8 mouse cellular contexts compared by ENCODE assay signal in genomic region chr11:48833078-48833730, GRCm38 (mm10). TPM values are rescaled to one million over a fixed set of nuclear protein-coding genes. Genes with fewer than 3 reads are reported as not detected.
DNase-seq lines count a peak whose midpoint lies in the region; ATAC-seq and TF ChIP-seq lines count a peak whose summit lies in the region.

No protein-coding gene starts in this region.

- no peak overlapping the region for H3K9ac ChIP-seq in lung, embryonic 15.5 days
- H3K9ac ChIP-seq in limb, embryonic 14.5 days (ENCODE audit: low read depth, low read length, severe bottlenecking) = no peak overlapping the region
- H3K9ac ChIP-seq in neural tube, embryonic 15.5 days (replicated peaks) = no peak overlapping the region

- 28% methylated on average over 9 of the region's 9 CpGs for WGBS in lung, embryonic 15.5 days
- WGBS in limb, embryonic 14.5 days = 39% methylated on average over 9 of the region's 9 CpGs
- WGBS in neural tube, embryonic 15.5 days = 48% methylated on average over 9 of the region's 9 CpGs

- peak overlapping the region; percentile 59 for H3K4me2 ChIP-seq in lung, embryonic 15.5 days
- H3K4me2 ChIP-seq in limb, embryonic 14.5 days (replicated peaks; ENCODE audit: low read depth, low read length, severe bottlenecking) = peak overlapping the region; percentile 60
- peak overlapping the region; percentile 54 for H3K4me2 ChIP-seq in neural tube, embryonic 15.5 days

- no peaks in the 10 kb centered on the region for H3K27me3 ChIP-seq in lung, embryonic 15.5 days
- H3K27me3 ChIP-seq in limb, embryonic 14.5 days (ENCODE audit: control insufficient read depth, insufficient read depth, low read length) = peaks cover 4% of the 10 kb centered on the region; the same call in 1 of the 2 replicates
- H3K27me3 ChIP-seq in neural tube, embryonic 15.5 days (replicated peaks) = no peaks in the 10 kb centered on the region; the same call in 1 of the 2 replicates

- ATAC-seq in lung, embryonic 15.5 days (ENCODE audit: borderline replicate concordance, extremely low read depth, low FRiP score, low TSS enrichment) = no peak
- ATAC-seq in erythroid progenitor cell, adult 5-6 weeks (replicated peaks; ENCODE audit: low FRiP score, poor library complexity, severe bottlenecking) = peak; percentile 62
- ATAC-seq in limb, embryonic 14.5 days (ENCODE audit: low FRiP score, low read depth) = no peak
- ATAC-seq in neural tube, embryonic 15.5 days (ENCODE audit: low FRiP score) = no peak

- 0 out of 2 replicates have a peak overlapping the region, but pooled peaks have one; percentile 73 for H3K27ac ChIP-seq in lung, embryonic 15.5 days
- H3K27ac ChIP-seq in limb, embryonic 14.5 days (replicated peaks; ENCODE audit: low read depth, low read length) = no peak overlapping the region
- H3K27ac ChIP-seq in neural tube, embryonic 15.5 days (replicated peaks) = no peak overlapping the region

- H3K4me3 ChIP-seq in lung, embryonic 15.5 days = peak overlapping the region; percentile 70
- peak overlapping the region; percentile 64 for H3K4me3 ChIP-seq in limb, embryonic 14.5 days (replicated peaks; ENCODE audit: low read length)
- peak overlapping the region; percentile 48 for H3K4me3 ChIP-seq in neural tube, embryonic 15.5 days (replicated peaks)

- no peak for TF ChIP-seq POLR2A in limb, embryonic 14.5 days (IDR thresholded peaks at IDR 0.05; ENCODE audit: borderline replicate concordance, extremely low read depth, insufficient read depth, insufficient read length)

- H3K4me1 ChIP-seq in lung, embryonic 15.5 days = peaks cover 11% of the 10 kb centered on the region
- H3K4me1 ChIP-seq in limb, embryonic 14.5 days (ENCODE audit: control insufficient read depth, insufficient read depth, low read length) = 0 out of 2 replicates have a peak, but pooled peaks cover 3% of the 10 kb centered on the region
- H3K4me1 ChIP-seq in neural tube, embryonic 15.5 days = peaks cover 9% of the 10 kb centered on the region

- DNase-seq in lung, postnatal 4 days = no peak
- DNase-seq in limb, embryonic 14.5 days (ENCODE audit: low spot score) = no peak
- DNase-seq in right cerebral cortex, postnatal 14 days = no peak
- no peak for DNase-seq in left cerebral cortex, adult 11 months (ENCODE audit: low spot score)
- no peak for DNase-seq in layer of hippocampus, postnatal 14 days (ENCODE audit: low spot score in 2 of 2)

- H3K36me3 ChIP-seq in lung, embryonic 15.5 days = no peaks in the 10 kb centered on the region
- H3K36me3 ChIP-seq in limb, embryonic 14.5 days (ENCODE audit: control insufficient read depth, insufficient read depth, low read length) = no peaks in the 10 kb centered on the region
- no peaks in the 10 kb centered on the region for H3K36me3 ChIP-seq in neural tube, embryonic 15.5 days

- no peaks in the 10 kb centered on the region for H3K9me3 ChIP-seq in lung, embryonic 15.5 days
- H3K9me3 ChIP-seq in limb, embryonic 14.5 days (ENCODE audit: control insufficient read depth, low read length) = no peaks in the 10 kb centered on the region
- no peaks in the 10 kb centered on the region for H3K9me3 ChIP-seq in neural tube, embryonic 15.5 days (replicated peaks)

RNA-seq across cellular contexts. Expression of gene Gm12184, which starts 6.7 kb away (rescaled TPM):
- 3.0 and 8.2 TPM in 2 replicates for polyA plus RNA-seq in lung, embryonic 15.5 days (2015; fragmentation: Nextera tagmentation; extraction: Ambion mirVana)
- 2.9 TPM in 1 of 2 replicates, not detected in the other for total RNA-seq in erythroid progenitor cell, adult 5-6 weeks (2015; ENCODE audit: low replicate concordance)
- total RNA-seq in erythroid progenitor cell, adult 5-6 weeks (2017; ENCODE audit: low replicate concordance) = 9.6 TPM in 1 of 2 replicates, not detected in the other
- 42.1 and 55.1 TPM in 2 replicates for polyA plus RNA-seq in limb, embryonic 14.5 days (2012; rRNA removed)
- 7.9 and 14.8 TPM in 2 replicates for polyA plus RNA-seq in limb, embryonic 14.5 days (2014; fragmentation: Nextera tagmentation; extraction: Ambion mirVana)
- polyA plus RNA-seq in neural tube, embryonic 15.5 days (2015; fragmentation: Nextera tagmentation; extraction: Ambion mirVana) = 2.9 and 3.3 TPM in 2 replicates
- total RNA-seq in layer of hippocampus, postnatal 14 days (2021) = 1 to 10 TPM; 1.4 to 1.9 TPM

RNA-seq across cellular contexts. Expression of gene Trim7, which starts 7.3 kb away (rescaled TPM):
- polyA plus RNA-seq in lung, embryonic 15.5 days (2015; fragmentation: Nextera tagmentation; extraction: Ambion mirVana) = 0.54 and 1.1 TPM in 2 replicates
- total RNA-seq in erythroid progenitor cell, adult 5-6 weeks (2015; ENCODE audit: low replicate concordance) = 0.42 TPM in 1 of 2 replicates, not detected in the other
- 1.0 TPM in 1 of 2 replicates, not detected in the other for total RNA-seq in erythroid progenitor cell, adult 5-6 weeks (2017; ENCODE audit: low replicate concordance)
- 2.6 and 2.9 TPM in 2 replicates for polyA plus RNA-seq in limb, embryonic 14.5 days (2012; rRNA removed)
- polyA plus RNA-seq in limb, embryonic 14.5 days (2014; fragmentation: Nextera tagmentation; extraction: Ambion mirVana) = 1.2 and 2.0 TPM in 2 replicates
- polyA plus RNA-seq in neural tube, embryonic 15.5 days (2015; fragmentation: Nextera tagmentation; extraction: Ambion mirVana) = 2.1 and 2.6 TPM in 2 replicates
- total RNA-seq in layer of hippocampus, postnatal 14 days (2021) = 1 to 10 TPM; 2.4 to 3.3 TPM

RNA-seq across cellular contexts. Expression of gene Trim41, which starts 16.1 kb away (rescaled TPM):
- polyA plus RNA-seq in lung, embryonic 15.5 days (2015; fragmentation: Nextera tagmentation; extraction: Ambion mirVana) = 5.4 and 5.7 TPM in 2 replicates
- total RNA-seq in erythroid progenitor cell, adult 5-6 weeks (2015; ENCODE audit: low replicate concordance) = 8.8 and 10.1 TPM in 2 replicates
- 17.5 and 41.5 TPM in 2 replicates for total RNA-seq in erythroid progenitor cell, adult 5-6 weeks (2017; ENCODE audit: low replicate concordance)
- polyA plus RNA-seq in limb, embryonic 14.5 days (2012; rRNA removed) = 51.5 and 52.4 TPM in 2 replicates
- 5.5 and 7.0 TPM in 2 replicates for polyA plus RNA-seq in limb, embryonic 14.5 days (2014; fragmentation: Nextera tagmentation; extraction: Ambion mirVana)
- 6.4 and 7.3 TPM in 2 replicates for polyA plus RNA-seq in neural tube, embryonic 15.5 days (2015; fragmentation: Nextera tagmentation; extraction: Ambion mirVana)
- total RNA-seq in layer of hippocampus, postnatal 14 days (2021) = 10 to 100 TPM; 47.1 to 48.6 TPM

RNA-seq across cellular contexts. Expression of gene Rack1, which starts 33.1 kb away (rescaled TPM):
- 699 and 713 TPM in 2 replicates for polyA plus RNA-seq in lung, embryonic 15.5 days (2015; fragmentation: Nextera tagmentation; extraction: Ambion mirVana)
- 648 and 827 TPM in 2 replicates for total RNA-seq in erythroid progenitor cell, adult 5-6 weeks (2015; ENCODE audit: low replicate concordance)
- 220 and 369 TPM in 2 replicates for total RNA-seq in erythroid progenitor cell, adult 5-6 weeks (2017; ENCODE audit: low replicate concordance)
- polyA plus RNA-seq in limb, embryonic 14.5 days (2012; rRNA removed) = 2,038 and 2,666 TPM in 2 replicates
- polyA plus RNA-seq in limb, embryonic 14.5 days (2014; fragmentation: Nextera tagmentation; extraction: Ambion mirVana) = 939 and 995 TPM in 2 replicates
- polyA plus RNA-seq in neural tube, embryonic 15.5 days (2015; fragmentation: Nextera tagmentation; extraction: Ambion mirVana) = 351 and 459 TPM in 2 replicates
- 100 to 1,000 TPM; 285 to 287 TPM for total RNA-seq in layer of hippocampus, postnatal 14 days (2021)

RNA-seq across cellular contexts. Expression of gene Irgm1, which starts 38.3 kb away (rescaled TPM):
- polyA plus RNA-seq in lung, embryonic 15.5 days (2015; fragmentation: Nextera tagmentation; extraction: Ambion mirVana) = 9.6 and 11.8 TPM in 2 replicates
- total RNA-seq in erythroid progenitor cell, adult 5-6 weeks (2015; ENCODE audit: low replicate concordance) = 50.3 and 55.5 TPM in 2 replicates
- total RNA-seq in erythroid progenitor cell, adult 5-6 weeks (2017; ENCODE audit: low replicate concordance) = 51.0 and 53.7 TPM in 2 replicates
- 3.7 and 4.1 TPM in 2 replicates for polyA plus RNA-seq in limb, embryonic 14.5 days (2012; rRNA removed)
- polyA plus RNA-seq in limb, embryonic 14.5 days (2014; fragmentation: Nextera tagmentation; extraction: Ambion mirVana) = 4.5 and 5.5 TPM in 2 replicates
- polyA plus RNA-seq in neural tube, embryonic 15.5 days (2015; fragmentation: Nextera tagmentation; extraction: Ambion mirVana) = 4.2 and 12.2 TPM in 2 replicates
- 1 to 10 TPM; 4.2 to 5.2 TPM for total RNA-seq in layer of hippocampus, postnatal 14 days (2021)
